Mouse (Mus musculus): ENCODE data around the gene Ankrd9.

DNA sequence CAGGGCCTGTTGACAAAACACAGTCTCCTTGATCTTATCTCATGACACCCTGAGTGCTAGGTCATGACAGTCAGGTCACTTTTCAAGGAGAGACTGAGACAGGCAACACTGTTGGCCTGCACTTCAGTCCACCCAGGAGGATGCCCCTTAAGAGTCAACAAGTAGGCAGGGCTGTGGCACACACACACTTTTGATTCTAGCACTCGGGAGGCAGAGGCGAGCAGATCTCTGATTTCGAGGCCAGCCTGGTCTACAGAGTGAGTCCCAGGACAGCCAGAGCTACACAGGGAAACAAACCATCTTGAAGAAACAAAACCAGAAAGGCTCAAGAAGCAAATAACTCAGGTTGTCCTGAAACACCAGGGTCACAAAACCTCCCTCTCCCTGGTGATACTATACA is 10.6 kb upstream of the Ankrd9 start:
- TF ChIP-seq EP300 (IDR thresholded peaks at IDR 0.05; ENCODE audit: low read depth in 1 of 2, low read length in 2 of 2) (no peak), POLR2A (IDR thresholded peaks at IDR 0.05; ENCODE audit: control insufficient read depth in 1 of 2, insufficient read depth in 1 of 2, low read depth in 1 of 2, low read length in 2 of 2, poor library complexity in 1 of 2) (no peak), MAFK (IDR thresholded peaks at IDR 0.05; ENCODE audit: borderline replicate concordance, low read depth, low read length) (no peak), ETS1 (IDR thresholded peaks at IDR 0.05; ENCODE audit: low read depth, low read length) (no peak), ELF1 (IDR thresholded peaks at IDR 0.05; ENCODE audit: low read depth, low read length) (no peak)
